Mouse (Mus musculus) brain, embryonic 18.5 days (tissue): ENCODE data around the gene Agtrap.
"Not testable (repeated sequence)": the region's sequence is repeated elsewhere in the genome, so short reads cannot be mapped to it uniquely, and the experiment has no call there.

ENCODE experiments used
- DNase-seq: peaks from one replicate; pipeline ENCODE4 v3.0.0-alpha.2; 2012; ENCODE audit warnings: low read depth, low spot score

Agtrap gene

DNA sequence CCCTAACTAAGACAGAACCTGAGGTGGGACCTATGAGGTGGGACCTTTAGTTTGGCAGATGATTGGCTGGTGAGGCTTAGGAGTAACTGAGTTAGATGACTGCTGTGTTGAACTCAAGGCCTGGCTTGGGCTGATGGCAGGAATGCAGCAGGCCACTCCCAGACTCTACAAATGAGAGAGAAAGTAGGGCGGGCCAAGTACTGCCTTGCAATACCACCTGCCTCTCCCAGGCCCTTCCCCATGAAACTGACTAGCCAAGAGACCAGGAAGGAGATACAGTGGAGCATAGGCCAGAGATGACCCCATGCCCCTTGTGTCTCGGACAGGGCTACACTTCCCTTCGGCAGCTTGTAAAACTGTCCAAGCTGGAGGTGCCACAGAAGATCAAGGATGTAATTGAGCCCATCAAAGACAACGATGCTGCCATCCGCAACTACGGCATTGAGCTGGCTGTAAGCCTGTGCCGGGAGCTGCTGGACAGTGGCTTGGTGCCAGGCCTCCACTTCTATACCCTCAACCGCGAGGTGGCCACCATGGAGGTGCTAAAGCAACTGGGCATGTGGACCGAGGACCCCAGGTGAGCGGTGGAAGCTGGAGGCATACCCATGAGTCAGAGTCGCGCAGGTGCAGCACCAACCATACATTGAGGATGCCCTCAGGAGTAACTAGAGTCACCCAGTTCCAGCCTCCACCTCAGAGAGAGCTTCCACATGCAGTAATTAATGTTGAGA lies 36.6 kb downstream of the Agtrap start:
- DNase-seq: no peak

DNA sequence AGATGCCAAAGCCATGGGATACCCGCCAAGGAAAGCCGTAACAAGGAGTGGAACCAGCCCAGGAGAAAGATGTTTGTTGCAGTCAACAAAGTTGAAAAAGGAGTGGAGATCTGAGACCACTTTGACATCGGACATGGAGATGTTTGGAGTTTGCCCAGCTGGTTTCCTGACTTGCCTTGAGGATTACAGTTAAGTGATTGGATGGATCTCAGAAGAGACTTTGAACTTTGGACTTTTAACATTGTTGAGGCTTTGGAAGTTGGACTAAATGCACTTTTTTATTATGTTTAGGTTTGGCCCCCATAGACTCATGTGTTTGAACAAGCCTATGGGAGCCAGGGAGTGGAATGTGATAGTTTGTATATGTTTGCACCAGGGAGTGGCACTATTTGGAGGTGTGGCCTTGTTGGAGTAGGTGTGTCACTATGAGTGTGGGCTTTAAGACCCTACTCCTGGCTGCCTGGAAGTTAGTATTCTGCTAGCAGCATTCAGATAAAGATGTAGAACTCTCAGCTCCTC lies 37.4 kb downstream of the Agtrap start:
- not testable (repeated sequence) for DNase-seq

DNA sequence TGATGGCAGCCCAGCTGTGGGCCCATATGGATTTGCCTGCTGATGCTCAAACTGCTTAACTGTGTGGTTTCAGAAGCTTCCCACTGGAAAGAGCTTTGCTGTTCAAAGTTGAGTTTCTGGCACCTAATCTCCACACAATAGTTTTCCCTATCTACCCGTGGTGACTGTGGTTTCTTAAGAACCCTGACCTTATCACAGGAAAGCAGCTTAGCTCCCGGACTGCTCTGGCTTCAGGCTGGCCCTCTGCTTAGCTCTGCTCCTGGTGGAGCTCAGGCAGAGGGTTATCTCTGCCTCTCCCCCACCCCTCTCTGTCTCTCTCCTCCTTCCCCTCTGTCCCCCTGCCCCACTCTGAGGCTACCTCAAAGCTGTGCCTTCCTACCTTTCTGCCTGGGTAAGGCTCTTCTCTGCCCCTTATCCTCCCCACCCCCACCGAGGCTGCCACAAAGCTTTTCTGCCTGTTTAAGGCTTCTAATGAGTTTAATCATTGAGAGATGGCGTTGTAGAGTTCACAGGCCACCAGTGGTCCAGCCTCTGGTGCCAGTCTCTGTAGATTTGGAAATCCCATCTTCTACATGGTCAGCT lies 41.3 kb downstream of the Agtrap start:
- no peak for DNase-seq

DNA sequence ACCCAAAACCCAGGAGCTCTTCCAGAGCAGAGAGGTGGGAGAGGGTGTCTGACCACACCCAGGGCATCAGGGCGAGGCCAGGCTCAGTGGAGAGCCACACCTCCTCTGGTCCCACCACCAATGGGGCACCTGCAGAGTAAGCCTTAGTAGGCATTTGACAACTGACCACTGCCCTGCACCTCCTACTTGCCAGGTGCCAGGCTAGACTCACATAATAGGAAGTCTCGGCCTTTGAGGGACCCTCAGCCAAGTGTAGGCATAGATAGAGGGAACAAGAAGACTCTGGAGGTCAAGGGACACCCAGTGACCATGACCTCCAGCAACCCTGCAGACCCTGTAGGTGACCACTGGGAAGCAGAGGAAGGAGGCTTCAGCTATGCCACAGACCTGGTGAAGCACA lies 43.7 kb downstream of the Agtrap start:
- DNase-seq: no peak

DNA sequence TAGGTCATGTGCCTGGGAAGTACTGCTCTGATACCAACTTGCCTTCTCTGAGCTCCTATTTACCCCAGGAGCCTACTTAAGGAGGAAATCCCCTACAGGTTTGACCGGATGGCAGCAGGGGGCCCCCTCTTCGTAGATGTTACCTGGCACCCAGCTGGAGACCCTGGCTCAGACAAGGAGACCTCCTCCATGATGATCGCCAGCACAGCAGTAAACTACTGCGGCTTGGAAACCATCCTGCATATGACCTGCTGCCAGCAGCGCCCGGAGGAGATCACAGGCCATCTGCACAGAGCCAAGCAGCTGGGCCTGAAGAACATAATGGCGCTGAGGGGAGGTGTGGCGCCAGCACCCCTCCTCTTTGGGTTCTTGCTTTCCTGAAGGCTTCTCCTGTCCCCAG lies 44.5 kb downstream of the Agtrap start:
- DNase-seq: not testable (repeated sequence)

DNA sequence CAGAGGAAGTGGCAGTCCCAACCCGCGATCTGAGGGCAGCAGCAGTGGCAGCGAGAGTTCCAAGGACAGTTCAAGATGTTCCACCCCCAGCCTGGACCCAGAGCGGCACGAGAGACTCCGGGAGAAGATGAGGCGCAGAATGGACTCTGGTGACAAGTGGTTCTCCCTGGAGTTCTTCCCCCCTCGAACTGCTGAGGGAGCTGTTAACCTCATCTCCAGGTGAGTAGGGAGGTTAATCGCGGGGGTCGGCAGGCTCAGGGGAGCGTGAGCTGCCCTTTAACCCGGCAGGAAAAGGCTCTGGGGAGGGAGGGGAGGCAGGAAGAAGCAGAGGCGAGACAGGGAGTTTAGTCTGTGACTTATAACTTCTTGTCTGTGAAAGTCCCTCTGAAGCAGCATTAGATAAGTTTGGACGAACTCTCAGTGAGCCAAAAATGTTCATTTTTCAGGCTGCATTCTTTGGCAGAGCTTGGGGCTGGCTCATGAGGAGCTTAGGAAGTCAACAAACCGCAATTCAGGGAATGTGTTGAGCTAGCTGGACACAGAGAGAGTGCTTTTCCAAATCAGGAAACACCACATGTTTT lies 46.1 kb downstream of the Agtrap start:
- DNase-seq: no peak

DNA sequence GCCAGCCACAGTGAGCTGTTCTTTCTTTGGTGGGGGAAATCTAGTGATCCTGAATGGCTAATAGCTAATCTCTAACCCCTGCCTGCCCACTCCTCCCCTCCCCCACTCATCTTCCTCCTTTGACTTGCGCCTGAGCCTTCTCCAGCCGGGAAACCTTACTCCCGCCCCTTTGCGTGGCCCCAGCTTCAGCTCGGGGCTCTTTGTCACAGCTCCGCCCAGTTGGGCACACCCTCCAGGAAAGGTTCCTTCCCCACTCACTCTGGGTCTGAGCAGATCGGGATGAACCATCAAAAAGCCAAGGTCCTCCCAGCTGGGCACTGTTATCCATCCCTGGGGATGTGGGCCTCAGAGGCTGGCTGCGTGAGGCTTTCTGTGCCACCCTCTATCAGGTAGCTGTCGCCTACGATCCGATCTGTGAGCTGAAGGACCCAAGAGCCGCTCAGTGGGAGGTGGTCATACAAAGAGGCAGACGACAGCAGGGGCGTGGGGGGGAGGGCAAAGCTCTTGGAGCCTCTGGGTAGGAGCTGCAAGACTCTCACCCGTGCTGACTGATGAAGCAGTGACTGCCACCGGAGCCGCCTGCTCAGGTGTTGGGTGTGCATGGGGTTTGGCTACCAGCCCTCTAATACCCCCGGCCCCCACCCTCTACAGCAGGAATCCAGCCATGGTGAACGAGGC lies 46.8 kb downstream of the Agtrap start:
- DNase-seq: no peak

DNA sequence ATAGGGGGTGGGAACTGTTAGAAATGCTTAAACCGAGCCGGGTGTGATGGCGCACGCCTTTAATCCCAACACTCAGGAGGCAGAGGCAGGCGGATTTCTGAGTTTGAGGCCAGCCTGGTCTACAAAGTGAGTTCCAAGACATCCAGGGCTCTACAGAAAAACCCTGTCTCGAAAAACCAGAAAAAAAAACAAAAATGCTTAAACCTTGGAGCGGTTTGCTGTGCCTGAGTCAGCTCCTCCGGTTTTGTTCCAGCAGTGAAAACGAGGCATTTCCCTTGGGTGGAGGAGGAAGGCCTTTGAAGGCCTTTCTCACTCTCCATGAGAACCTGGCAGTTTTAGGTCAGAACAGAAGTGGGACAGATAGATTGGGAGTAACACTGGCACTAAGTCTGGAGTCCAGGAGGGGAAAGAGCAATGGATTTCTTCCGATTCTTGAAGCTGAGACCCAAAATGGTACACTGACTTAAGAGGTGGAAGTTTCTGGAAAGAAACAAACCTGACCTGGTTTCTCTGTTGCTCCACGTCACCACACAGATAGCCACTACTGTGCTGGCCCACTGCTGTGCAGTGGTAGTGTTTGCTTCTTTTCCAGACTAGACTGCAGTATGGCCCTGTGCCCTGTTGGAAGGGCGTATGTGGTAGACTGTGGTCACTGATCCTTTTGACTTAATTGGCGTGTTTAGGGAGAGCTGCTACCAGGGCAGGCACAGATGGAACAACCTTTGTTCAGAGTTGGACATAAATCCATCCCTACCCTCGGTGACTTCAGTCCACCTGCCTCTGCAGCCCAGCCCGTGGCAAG lies 47.6 kb downstream of the Agtrap start:
- DNase-seq: no peak

DNA sequence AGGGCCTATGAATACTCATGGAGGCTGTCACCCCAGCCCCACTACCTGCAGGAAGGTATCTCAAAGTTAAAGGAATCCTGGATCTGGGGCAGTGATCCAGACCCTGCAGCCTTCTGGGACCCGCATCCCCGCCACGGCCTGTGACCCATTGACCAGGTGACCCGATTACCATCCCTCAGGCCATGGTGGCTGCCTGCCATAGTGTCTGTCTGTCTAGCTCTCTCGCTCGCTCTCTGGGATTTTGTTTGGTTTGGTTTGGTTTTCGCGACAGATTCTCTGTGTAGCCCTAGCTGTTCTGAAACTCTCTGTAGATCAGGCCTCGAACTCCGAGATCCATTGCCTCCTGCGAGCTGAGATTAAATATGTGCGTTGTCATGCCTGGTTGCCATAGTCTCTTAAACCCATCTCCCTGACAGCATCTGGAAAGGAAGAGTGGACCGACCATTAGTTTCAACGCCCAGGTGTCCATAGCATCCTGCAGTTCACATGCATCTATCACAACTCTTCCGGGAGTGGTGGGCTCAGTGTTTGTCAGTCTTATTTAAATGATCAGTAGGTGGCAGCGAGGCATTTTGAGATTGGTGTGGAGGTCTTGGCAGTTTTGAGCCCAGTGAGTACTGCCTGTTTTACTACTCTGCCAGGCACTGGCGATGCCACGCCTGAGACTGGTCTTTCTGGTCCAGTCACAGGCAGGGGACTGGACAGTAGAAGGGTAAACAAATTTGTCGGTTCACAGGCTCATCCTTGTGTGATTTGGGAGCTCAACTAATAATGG lies 48.4 kb downstream of the Agtrap start:
- no peak for DNase-seq

DNA sequence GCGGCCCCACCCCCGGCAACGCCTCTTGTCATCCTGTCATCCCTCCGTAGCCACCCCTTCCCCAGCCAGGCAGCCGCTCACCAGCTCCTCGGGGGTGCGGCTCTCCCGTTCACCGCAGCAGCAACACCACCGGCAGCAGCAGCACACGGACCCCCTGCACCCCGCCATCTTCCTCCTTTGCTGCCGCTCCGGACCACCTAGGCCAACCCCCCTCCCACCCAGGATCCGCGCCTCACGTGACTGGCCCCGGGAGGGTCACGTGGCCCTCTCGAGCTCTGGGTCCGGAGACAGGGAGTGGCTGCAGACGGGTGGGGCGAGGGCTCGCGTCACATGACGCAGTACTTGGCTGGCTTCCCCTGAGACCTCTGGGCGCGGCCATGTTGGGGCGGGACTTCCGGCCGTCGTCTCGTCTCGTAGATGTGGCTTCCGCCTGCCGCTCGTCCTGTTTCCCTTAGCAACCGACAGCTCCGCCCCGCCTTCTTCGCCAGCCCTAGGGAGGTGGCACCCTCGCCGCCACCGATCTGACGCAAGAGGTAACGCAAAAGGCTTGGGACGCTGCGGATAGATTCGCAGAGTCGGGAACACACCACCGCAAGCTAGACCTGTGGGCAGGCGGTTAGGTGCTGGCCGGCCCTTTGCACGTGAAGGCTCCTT lies 49.1 kb downstream of the Agtrap start, which contains the start of the genes Clcn6 and Mthfr:
TSS of gene Clcn6 (minus strand) at position 222 of the 654 bp plus-strand sequence.
TSS of gene Mthfr (plus strand) at position 478 of the 654 bp plus-strand sequence.
- peak; percentile 98 for DNase-seq

DNA sequence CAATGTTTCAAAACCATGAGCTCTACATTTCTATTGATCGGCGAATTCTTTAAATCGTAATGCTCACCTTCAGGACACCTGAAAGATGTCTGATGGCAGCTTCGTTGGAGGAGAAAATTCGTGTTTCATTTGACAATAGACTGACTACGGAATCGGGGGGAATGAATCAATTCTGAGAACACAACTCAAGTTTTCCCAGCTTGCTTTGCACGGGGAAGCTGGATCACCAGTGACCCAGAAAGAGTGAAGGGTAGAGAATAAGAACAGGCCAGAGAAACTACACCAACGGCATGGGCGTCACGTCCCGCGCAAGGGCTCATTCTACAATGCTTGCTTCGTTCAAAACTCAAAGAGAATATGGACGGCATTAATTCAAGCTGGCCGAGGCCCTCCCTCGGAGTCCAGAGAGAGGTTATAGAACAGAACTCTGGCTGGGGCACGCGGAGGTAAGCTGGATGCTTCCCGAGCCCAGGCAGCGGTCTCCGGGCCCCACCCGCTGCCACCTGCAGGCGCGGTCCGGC lies 49.7 kb downstream of the Agtrap start:
- no peak for DNase-seq

DNA sequence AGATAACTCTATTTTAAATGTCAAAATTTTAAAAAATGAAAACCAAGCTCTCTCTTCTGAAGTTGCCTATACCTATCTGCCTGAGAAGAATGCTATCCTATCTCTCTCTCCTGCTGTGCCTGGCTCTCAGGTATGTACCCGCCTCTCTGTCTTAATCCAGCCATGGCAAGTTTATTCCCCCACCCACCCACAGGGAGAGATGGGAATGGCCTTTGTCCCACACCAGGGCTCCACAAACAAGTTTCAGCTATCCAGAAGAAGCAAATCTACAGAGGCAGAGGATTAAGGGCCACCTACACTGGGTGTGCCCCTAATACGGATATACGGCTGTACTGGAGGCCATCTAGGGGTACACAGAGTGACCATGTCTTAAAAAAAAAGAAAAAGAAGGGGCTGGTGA lies 52.4 kb downstream of the Agtrap start:
- no peak for DNase-seq

DNA sequence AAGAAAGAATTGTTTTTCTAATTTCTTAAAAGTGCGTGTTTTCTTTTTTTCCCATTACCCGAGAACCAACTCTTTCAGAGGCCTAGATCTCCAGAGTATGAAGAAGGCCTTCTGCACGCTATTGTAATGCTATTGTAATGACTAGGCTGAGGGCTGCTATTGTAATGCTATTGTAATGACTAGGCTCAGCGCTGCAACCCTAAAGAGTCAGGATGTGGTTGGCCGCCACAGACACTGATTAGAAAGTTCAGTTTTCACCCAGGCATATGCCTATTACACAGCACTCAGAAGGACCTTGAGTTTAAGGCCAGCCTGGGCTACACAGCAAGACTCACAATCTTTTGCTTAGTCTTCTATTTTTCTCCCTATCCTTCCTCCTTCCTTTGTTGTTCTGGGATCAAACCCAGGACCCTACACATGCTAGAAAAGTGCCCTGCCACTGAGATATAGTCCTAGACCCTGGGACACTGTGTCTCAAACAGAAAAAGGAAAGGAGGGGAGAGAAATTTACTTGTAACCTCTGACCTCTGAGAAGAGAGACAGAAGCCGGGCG lies 53.9 kb downstream of the Agtrap start:
- no peak for DNase-seq

DNA sequence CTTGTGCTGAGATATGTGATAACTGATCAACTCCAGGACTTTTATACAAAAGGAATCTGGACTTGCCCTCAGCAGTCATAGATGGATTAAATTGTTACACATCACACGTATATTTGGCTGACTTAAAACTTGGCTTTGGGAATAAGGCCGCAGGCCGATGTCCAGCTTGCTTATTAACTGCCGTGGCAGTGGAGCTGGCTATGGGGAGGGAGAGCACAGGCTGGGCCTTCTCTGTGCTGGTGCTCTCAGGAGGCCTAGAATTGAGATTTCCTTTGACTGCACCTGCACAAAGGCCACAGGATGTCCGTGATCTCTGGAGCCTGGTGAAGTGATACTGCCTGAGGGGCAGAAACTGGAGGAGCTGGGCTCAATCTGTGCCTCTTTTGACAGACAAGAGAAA lies 57.3 kb downstream of the Agtrap start:
- no peak for DNase-seq

DNA sequence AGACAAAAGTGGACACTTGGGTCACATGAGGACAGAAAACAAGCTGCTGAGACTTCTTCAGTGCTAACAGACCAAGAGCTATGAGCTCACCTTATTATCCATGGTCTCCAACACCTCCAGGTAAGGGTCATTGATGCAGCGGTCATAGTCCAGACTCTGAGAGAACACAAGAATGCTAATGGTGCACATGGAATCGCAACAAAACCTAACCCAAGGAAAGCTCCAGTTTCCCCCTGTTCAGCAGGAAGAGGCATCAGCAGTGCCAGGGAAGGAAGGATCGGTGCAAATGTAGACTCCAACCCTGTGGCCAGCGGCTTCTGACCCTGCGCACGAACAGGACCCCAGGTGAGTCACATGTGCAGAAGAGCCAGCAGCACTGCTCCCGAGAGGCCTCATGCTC lies 58.5 kb downstream of the Agtrap start:
- DNase-seq: no peak
